Mouse (Mus musculus): ENCODE measurements around the gene Prn. TPM values are rescaled to one million over a fixed set of nuclear protein-coding genes. Genes with fewer than 3 reads are reported as not detected.
A peak's percentile ranks its signal among the peaks of the same experiment; 100 is the strongest.

Prn gene
- polyA plus RNA-seq, 1 experiment from 2014 or later: not detected

DNA sequence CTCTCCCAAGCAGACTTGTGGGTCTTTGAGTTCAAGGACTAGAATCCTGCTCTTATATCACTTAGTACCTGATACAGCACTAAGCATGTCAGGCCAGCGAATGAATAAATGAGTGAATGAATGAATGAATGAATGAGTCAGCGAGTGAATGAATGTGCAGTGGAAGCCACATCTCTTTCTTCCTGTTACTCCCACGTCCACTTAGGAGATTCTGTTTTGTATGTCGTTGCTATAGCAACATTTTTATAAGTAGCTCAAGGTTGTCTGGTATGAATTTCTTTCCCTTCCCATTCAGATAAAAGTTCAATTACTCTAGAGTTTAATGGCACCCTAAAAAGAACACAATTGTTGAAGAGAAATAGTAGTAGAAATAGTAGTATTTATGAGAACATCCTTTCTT, 61.3 kb downstream of the Prn start:
- Histone ChIP-seq H3K27me3 (ENCODE audit: control insufficient read depth, insufficient read depth, low read length) (no peaks in the 10 kb centered on the region), H3K27ac (replicated peaks; ENCODE audit: low read depth, low read length) (no peak overlapping the region), H3K4me1 (ENCODE audit: control insufficient read depth, insufficient read depth, low read length) (no peaks in the 10 kb centered on the region), H3K9me3 (replicated peaks; ENCODE audit: control insufficient read depth, low read length) (no peaks in the 10 kb centered on the region), H3K36me3 (replicated peaks; ENCODE audit: control insufficient read depth, insufficient read depth, low read depth, low read length) (no peaks in the 10 kb centered on the region), H3K4me3 (ENCODE audit: low read depth, low read length) (no peak overlapping the region), H3K9ac (replicated peaks; ENCODE audit: low read length) (no peak overlapping the region), H3K4me2 (ENCODE audit: low read depth, low read length) (no peak overlapping the region)
- ATAC-seq (replicated peaks; ENCODE audit: insufficient number of reproducible peaks, low FRiP score, low TSS enrichment, low read depth) (no peak), DNase-seq (ENCODE audit: low spot score) (no peak)
- 86% methylated on average over 4 of the region's 4 CpGs for WGBS

DNA sequence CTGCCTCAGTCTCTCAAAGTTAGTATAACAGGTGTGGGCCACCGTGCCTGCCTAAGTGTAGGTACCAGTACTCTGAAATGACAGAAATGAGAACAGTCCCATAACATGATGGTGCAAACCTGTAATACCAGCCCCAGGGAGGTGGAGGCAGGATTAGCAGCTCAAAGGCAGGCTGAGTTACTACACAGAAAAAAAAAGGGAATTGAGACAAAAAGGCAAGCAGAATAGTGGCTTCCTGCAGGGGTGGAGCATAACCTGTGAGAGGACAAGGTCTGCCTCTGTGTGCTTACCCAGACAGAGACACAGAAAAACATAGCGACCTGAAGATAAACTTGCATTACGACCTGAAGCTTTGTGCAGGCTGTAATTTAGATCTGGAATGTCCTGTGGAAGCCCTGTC, 66.9 kb downstream of the Prn start:
- ATAC-seq (replicated peaks; ENCODE audit: insufficient number of reproducible peaks, low FRiP score, low TSS enrichment, low read depth) (no peak), DNase-seq (ENCODE audit: low spot score) (no peak)
- H3K9ac ChIP-seq (replicated peaks; ENCODE audit: low read length): no peak overlapping the region
- no peak overlapping the region for H3K27ac ChIP-seq (replicated peaks; ENCODE audit: low read depth, low read length)
- no peaks in the 10 kb centered on the region for H3K9me3 ChIP-seq (replicated peaks; ENCODE audit: control insufficient read depth, low read length)
- no peaks in the 10 kb centered on the region for H3K27me3 ChIP-seq (ENCODE audit: control insufficient read depth, insufficient read depth, low read length)
- no peak overlapping the region for H3K4me3 ChIP-seq (ENCODE audit: low read depth, low read length)
- H3K4me2 ChIP-seq (ENCODE audit: low read depth, low read length): no peak overlapping the region
- no peaks in the 10 kb centered on the region for H3K4me1 ChIP-seq (ENCODE audit: control insufficient read depth, insufficient read depth, low read length)
- 79% methylated on average over 3 of the region's 3 CpGs for WGBS
- H3K36me3 ChIP-seq (replicated peaks; ENCODE audit: control insufficient read depth, insufficient read depth, low read depth, low read length): no peaks in the 10 kb centered on the region

DNA sequence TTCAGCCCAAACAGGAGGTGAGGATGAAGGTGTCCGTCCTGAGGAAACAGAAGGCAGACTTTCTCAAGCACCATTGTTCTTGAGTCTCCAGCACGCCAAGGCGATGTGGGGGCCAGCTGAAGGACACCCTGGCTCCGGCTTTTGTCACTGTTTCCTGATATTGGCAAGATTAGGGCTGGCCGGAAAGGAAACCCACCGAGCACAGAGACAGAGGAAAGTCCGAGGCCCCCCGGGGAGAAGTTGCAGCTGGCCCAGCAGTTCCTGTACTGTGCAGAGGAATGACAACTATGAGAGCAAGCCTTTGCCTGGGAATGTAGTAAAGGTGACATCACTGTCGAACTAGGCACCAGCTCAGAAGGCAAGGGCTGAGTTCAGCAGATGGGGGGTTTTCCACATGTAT, 71.1 kb downstream of the Prn start:
- H3K27ac ChIP-seq (replicated peaks; ENCODE audit: low read depth, low read length): no peak overlapping the region
- peak; percentile 30 for DNase-seq (ENCODE audit: low spot score)
- 42% methylated on average over 9 of the region's 9 CpGs for WGBS

DNA sequence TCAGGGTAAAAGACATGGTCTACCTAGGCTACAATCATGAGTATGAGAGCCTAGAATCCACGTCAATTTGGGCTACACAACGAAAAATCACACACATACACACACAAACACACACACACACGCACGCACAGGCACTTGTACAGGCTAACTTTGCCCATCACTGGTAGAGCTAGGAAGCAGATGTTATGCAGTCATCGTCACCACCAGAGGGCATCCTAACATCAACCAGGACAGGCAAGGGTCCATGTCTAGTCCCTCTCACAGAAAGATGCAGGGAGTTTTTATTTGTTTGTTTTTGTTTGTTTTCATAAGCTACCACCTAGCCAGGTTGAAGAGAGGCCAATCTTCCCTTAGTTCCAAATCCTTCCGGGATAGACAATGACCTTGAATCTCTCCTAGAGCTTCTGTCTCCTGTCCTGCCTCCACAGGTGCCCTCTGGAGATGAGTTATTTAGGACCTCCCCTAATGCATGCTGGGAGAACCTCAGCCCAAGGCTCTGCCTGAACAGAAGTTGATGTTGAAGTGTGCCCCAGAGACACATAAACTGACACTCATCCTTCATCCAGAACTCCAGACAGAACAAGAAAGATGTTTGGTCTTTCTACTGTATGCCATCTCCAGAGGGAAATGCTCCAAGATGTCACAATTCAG, 72.9 kb downstream of the Prn start:
- Histone ChIP-seq H3K27me3 (ENCODE audit: control insufficient read depth, insufficient read depth, low read length) (no peaks in the 10 kb centered on the region), H3K4me2 (ENCODE audit: low read depth, low read length) (no peak overlapping the region), H3K27ac (replicated peaks; ENCODE audit: low read depth, low read length) (no peak overlapping the region), H3K36me3 (replicated peaks; ENCODE audit: control insufficient read depth, insufficient read depth, low read depth, low read length) (no peaks in the 10 kb centered on the region), H3K9ac (replicated peaks; ENCODE audit: low read length) (no peak overlapping the region), H3K9me3 (replicated peaks; ENCODE audit: control insufficient read depth, low read length) (no peaks in the 10 kb centered on the region), H3K4me3 (ENCODE audit: low read depth, low read length) (no peak overlapping the region), H3K4me1 (ENCODE audit: control insufficient read depth, insufficient read depth, low read length) (no peaks in the 10 kb centered on the region)
- 21% methylated on average over 6 of the region's 6 CpGs for WGBS
- DNase-seq (ENCODE audit: low spot score) (peak; percentile 80), ATAC-seq (replicated peaks; ENCODE audit: insufficient number of reproducible peaks, low FRiP score, low TSS enrichment, low read depth) (0 out of 2 replicates have a peak, but pooled peaks have one; percentile 52)

More for the DNA sequence above, 71.1 kb downstream of the Prn start:
- no peak overlapping the region for H3K9ac ChIP-seq (replicated peaks; ENCODE audit: low read length)
- no peaks in the 10 kb centered on the region for H3K4me1 ChIP-seq (ENCODE audit: control insufficient read depth, insufficient read depth, low read length)
- ATAC-seq (replicated peaks; ENCODE audit: insufficient number of reproducible peaks, low FRiP score, low TSS enrichment, low read depth): no peak
- H3K36me3 ChIP-seq (replicated peaks; ENCODE audit: control insufficient read depth, insufficient read depth, low read depth, low read length): no peaks in the 10 kb centered on the region
- H3K4me3 ChIP-seq (ENCODE audit: low read depth, low read length): no peak overlapping the region
- H3K4me2 ChIP-seq (ENCODE audit: low read depth, low read length): no peak overlapping the region
- no peaks in the 10 kb centered on the region for H3K27me3 ChIP-seq (ENCODE audit: control insufficient read depth, insufficient read depth, low read length)
- no peaks in the 10 kb centered on the region for H3K9me3 ChIP-seq (replicated peaks; ENCODE audit: control insufficient read depth, low read length)

DNA sequence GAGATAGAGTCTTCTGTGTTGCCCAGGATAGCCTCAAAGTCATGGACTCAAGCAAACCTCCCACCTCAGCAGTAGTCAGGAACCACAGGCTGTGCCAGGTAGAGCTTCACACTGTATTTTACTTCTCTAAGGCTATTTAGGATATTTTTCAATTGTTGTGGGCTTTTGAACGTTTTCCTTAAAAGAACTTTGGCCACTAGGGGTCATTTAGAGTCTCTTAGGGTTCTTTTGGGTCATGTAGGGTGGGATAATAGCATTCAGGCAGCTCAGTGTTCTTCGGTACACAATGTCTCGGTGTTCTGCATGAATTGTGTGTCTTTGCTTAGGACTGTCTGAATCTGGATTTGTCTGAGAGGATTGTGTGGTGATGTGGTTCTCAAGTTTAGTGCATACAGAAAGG, 78.2 kb downstream of the Prn start:
- Histone ChIP-seq H3K4me3 (ENCODE audit: low read depth, low read length) (no peak overlapping the region), H3K4me1 (ENCODE audit: control insufficient read depth, insufficient read depth, low read length) (no peaks in the 10 kb centered on the region), H3K36me3 (replicated peaks; ENCODE audit: control insufficient read depth, insufficient read depth, low read depth, low read length) (no peaks in the 10 kb centered on the region), H3K4me2 (ENCODE audit: low read depth, low read length) (no peak overlapping the region), H3K27ac (replicated peaks; ENCODE audit: low read depth, low read length) (no peak overlapping the region), H3K27me3 (ENCODE audit: control insufficient read depth, insufficient read depth, low read length) (no peaks in the 10 kb centered on the region), H3K9me3 (replicated peaks; ENCODE audit: control insufficient read depth, low read length) (no peaks in the 10 kb centered on the region), H3K9ac (replicated peaks; ENCODE audit: low read length) (no peak overlapping the region)
- WGBS: 52% methylated on average over 3 of the region's 3 CpGs
- no peak for ATAC-seq (replicated peaks; ENCODE audit: insufficient number of reproducible peaks, low FRiP score, low TSS enrichment, low read depth)
- DNase-seq (ENCODE audit: low spot score): peak; percentile 22

DNA sequence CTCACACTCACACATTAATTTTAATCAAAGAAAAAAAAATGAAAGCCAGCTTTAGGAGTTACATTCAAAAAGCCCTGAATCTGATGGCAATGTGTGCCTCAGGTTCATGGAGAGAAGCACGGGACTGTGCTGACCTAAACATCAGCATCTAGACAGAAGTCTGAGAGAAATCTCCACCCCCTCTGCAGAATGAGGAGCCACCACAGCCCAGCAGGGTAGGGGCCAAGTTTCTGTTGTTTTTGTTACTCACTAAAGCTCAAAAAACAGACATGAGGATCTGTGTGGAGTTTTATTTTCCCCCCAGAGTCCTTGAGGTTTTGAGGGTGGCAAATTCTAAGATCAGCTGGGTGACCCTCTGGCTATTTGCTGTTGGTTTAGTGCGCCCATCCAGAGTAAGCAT, 78.8 kb downstream of the Prn start:
- Histone ChIP-seq H3K4me3 (ENCODE audit: low read depth, low read length) (no peak overlapping the region), H3K36me3 (replicated peaks; ENCODE audit: control insufficient read depth, insufficient read depth, low read depth, low read length) (no peaks in the 10 kb centered on the region), H3K9ac (replicated peaks; ENCODE audit: low read length) (no peak overlapping the region), H3K27me3 (ENCODE audit: control insufficient read depth, insufficient read depth, low read length) (no peaks in the 10 kb centered on the region), H3K27ac (replicated peaks; ENCODE audit: low read depth, low read length) (no peak overlapping the region), H3K4me2 (ENCODE audit: low read depth, low read length) (no peak overlapping the region), H3K4me1 (ENCODE audit: control insufficient read depth, insufficient read depth, low read length) (no peaks in the 10 kb centered on the region), H3K9me3 (replicated peaks; ENCODE audit: control insufficient read depth, low read length) (no peaks in the 10 kb centered on the region)
- WGBS: 81% methylated on average over 2 of the region's 2 CpGs
- no peak for ATAC-seq (replicated peaks; ENCODE audit: insufficient number of reproducible peaks, low FRiP score, low TSS enrichment, low read depth)
- no peak for DNase-seq (ENCODE audit: low spot score)

DNA sequence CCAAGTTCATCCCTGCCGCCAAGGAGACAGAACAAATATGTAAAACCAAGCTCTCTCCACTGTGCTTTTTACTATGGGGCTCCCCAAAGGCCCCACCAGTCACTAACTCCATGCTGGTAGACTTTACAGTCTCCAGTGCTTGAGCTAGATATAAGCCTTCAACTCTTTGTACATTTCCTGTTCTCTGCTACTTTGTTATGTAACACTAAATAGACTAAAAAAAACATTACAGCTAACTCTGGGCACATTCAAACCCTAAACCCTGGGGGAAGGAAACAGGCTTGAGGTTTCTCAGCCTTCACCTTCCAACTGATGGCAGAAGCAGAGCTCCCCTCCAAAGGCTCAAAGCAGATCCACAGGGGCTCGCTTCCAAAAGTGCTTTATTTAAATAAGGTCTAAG, 82.7 kb downstream of the Prn start:
- Histone ChIP-seq H3K4me3 (ENCODE audit: low read depth, low read length) (no peak overlapping the region), H3K4me2 (ENCODE audit: low read depth, low read length) (no peak overlapping the region), H3K36me3 (replicated peaks; ENCODE audit: control insufficient read depth, insufficient read depth, low read depth, low read length) (no peaks in the 10 kb centered on the region), H3K27ac (replicated peaks; ENCODE audit: low read depth, low read length) (no peak overlapping the region), H3K9ac (replicated peaks; ENCODE audit: low read length) (no peak overlapping the region), H3K9me3 (replicated peaks; ENCODE audit: control insufficient read depth, low read length) (no peaks in the 10 kb centered on the region), H3K4me1 (ENCODE audit: control insufficient read depth, insufficient read depth, low read length) (no peaks in the 10 kb centered on the region), H3K27me3 (ENCODE audit: control insufficient read depth, insufficient read depth, low read length) (no peaks in the 10 kb centered on the region)
- WGBS: 79% methylated on average over 2 of the region's 2 CpGs
- ATAC-seq (replicated peaks; ENCODE audit: insufficient number of reproducible peaks, low FRiP score, low TSS enrichment, low read depth) (no peak), DNase-seq (ENCODE audit: low spot score) (no peak)

DNA sequence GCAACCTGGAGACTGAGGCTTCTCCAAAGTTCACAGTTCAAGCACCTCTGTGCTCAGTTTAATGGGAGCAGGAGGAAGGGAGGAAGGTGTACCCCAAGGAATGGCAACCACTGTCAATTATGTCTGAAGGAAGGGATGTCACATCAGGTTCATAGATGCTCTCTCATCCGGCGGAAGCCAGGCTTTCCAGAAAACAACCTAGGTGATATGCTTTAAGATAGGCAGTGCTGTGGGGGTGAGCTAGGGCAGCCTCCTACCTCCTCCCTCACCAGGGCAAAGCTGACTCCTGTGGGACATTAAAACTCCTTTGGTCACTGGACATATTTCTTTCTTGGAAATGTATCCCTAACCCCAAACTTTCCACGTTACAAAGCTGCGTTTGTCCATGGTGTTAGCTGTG, 83.4 kb downstream of the Prn start:
- ATAC-seq (replicated peaks; ENCODE audit: insufficient number of reproducible peaks, low FRiP score, low TSS enrichment, low read depth): no peak
- Histone ChIP-seq H3K27me3 (ENCODE audit: control insufficient read depth, insufficient read depth, low read length) (no peaks in the 10 kb centered on the region), H3K4me1 (ENCODE audit: control insufficient read depth, insufficient read depth, low read length) (no peaks in the 10 kb centered on the region), H3K9me3 (replicated peaks; ENCODE audit: control insufficient read depth, low read length) (no peaks in the 10 kb centered on the region), H3K36me3 (replicated peaks; ENCODE audit: control insufficient read depth, insufficient read depth, low read depth, low read length) (no peaks in the 10 kb centered on the region), H3K4me3 (ENCODE audit: low read depth, low read length) (no peak overlapping the region), H3K9ac (replicated peaks; ENCODE audit: low read length) (no peak overlapping the region), H3K4me2 (ENCODE audit: low read depth, low read length) (no peak overlapping the region), H3K27ac (replicated peaks; ENCODE audit: low read depth, low read length) (no peak overlapping the region)
- DNase-seq (ENCODE audit: low spot score): no peak
- 80% methylated on average over 4 of the region's 4 CpGs for WGBS
